Mouse (Mus musculus) CH12.LX (cell line): ENCODE data around the gene Uvrag.

Experiments
- ELF1 ChIP-seq: IDR thresholded peaks from 2 replicates; pipeline ENCODE4 v1.6.1; 2014; ENCODE audit warnings: low read depth, mild to moderate bottlenecking, inconsistent platforms, low read length, improper control_type of control experiment
- ZC3H11A ChIP-seq: IDR thresholded peaks from 2 replicates; pipeline ENCODE4 v1.6.1; 2012; ENCODE audit warnings: low read depth, mild to moderate bottlenecking, inconsistent platforms, low read length, improper control_type of control experiment

GRCm38 (mm10) chr7:99017224-99017844 lies 123.6 kb downstream of the Uvrag start:
- no peak for TF ChIP-seq ZC3H11A
- no peak for TF ChIP-seq ELF1
